10 mouse cellular contexts compared by ENCODE assay signal in genomic region chr8:123135406-123135805, GRCm38 (mm10). TPM values are rescaled to one million over a fixed set of nuclear protein-coding genes. Genes with fewer than 3 reads are reported as not detected.
DNase-seq lines count a peak whose midpoint lies in the region; ATAC-seq and TF ChIP-seq lines count a peak whose summit lies in the region.
"Had no signal": no experiment of that assay in that cellular context is flagged by ENCODE, and none has a peak within 500 bp of the region (broad histone marks: within the 10 kb centered on the region; RNA-seq: fewer than 3 reads in every experiment).

No protein-coding gene starts in this region.

- no peak overlapping the region for H3K4me2 ChIP-seq in lung, postnatal 0 days (replicated peaks; ENCODE audit: low read depth, low read length)
- H3K4me2 ChIP-seq in hindbrain, postnatal 0 days (ENCODE audit: low read depth, low read length) = peak overlapping the region; percentile 8; the same call in 1 of the 2 replicates
- no peak overlapping the region for H3K4me2 ChIP-seq in stomach, embryonic 14.5 days (replicated peaks; ENCODE audit: low read depth, low read length)
- H3K4me2 ChIP-seq: embryonic facial prominence, embryonic 12.5 days had no signal

- no peak overlapping the region for H3K9ac ChIP-seq in lung, postnatal 0 days (replicated peaks; ENCODE audit: low read depth)
- H3K9ac ChIP-seq in hindbrain, postnatal 0 days (replicated peaks; ENCODE audit: low read length) = 0 out of 2 replicates have a peak overlapping the region, but pooled peaks have one; percentile 2
- no peak overlapping the region for H3K9ac ChIP-seq in stomach, embryonic 14.5 days (replicated peaks; ENCODE audit: low read depth, low read length)
- H3K9ac ChIP-seq: embryonic facial prominence, embryonic 12.5 days had no signal

- peak; percentile 51 for DNase-seq in adrenal gland, postnatal 10 days
- no peak for DNase-seq in adrenal gland, adult 8-10 months
- DNase-seq in lung, postnatal 0 days (ENCODE audit: low spot score) = peak; percentile 33
- no peak for DNase-seq in lung, postnatal 10 days
- peak; percentile 80 for DNase-seq in hindbrain, postnatal 0 days (ENCODE audit: low spot score)
- no peak for DNase-seq in lung, postnatal 25 days (ENCODE audit: low spot score)
- no peak for DNase-seq in right cerebral cortex, postnatal 14 days
- DNase-seq: thymus, adult 18-20 months had no signal

- H3K27ac ChIP-seq in lung, postnatal 0 days (ENCODE audit: low read length) = no peak overlapping the region
- H3K27ac ChIP-seq in hindbrain, postnatal 0 days = peak overlapping the region; percentile 68
- H3K27ac ChIP-seq in stomach, embryonic 14.5 days (ENCODE audit: low read length) = peak overlapping the region; percentile 24; the same call in 1 of the 2 replicates
- H3K27ac ChIP-seq: embryonic facial prominence, embryonic 12.5 days had no signal

- TF ChIP-seq EP300 in lung, postnatal 0 days (IDR thresholded peaks at IDR 0.05) = no peak

- no peaks in the 10 kb centered on the region for H3K4me1 ChIP-seq in lung, postnatal 0 days (ENCODE audit: insufficient read depth, low read depth, low read length)
- peaks cover 23% of the 10 kb centered on the region; the same call in 1 of the 2 replicates for H3K4me1 ChIP-seq in hindbrain, postnatal 0 days (ENCODE audit: insufficient read depth, low read length)
- peaks cover 29% of the 10 kb centered on the region for H3K4me1 ChIP-seq in stomach, embryonic 14.5 days (ENCODE audit: control insufficient read depth, insufficient read depth, low read length)

- TF ChIP-seq CTCF in lung, postnatal 0 days (IDR thresholded peaks at IDR 0.05) = no peak
- no peak for TF ChIP-seq CTCF in hindbrain, postnatal 0 days (IDR thresholded peaks at IDR 0.05; ENCODE audit: low read depth)

- H3K27me3 ChIP-seq in lung, postnatal 0 days (replicated peaks; ENCODE audit: insufficient read depth, low read length) = no peaks in the 10 kb centered on the region
- no peaks in the 10 kb centered on the region for H3K27me3 ChIP-seq in hindbrain, postnatal 0 days (ENCODE audit: insufficient read depth, low read length)
- no peaks in the 10 kb centered on the region for H3K27me3 ChIP-seq in stomach, embryonic 14.5 days (ENCODE audit: control insufficient read depth, insufficient read depth, low read length)
- H3K27me3 ChIP-seq: embryonic facial prominence, embryonic 12.5 days had no signal

- no peak for ATAC-seq in lung, postnatal 0 days
- ATAC-seq in hindbrain, postnatal 0 days = peak; percentile 70
- no peak for ATAC-seq in stomach, embryonic 14.5 days (ENCODE audit: insufficient number of reproducible peaks, insufficient read depth, low FRiP score, low read depth)

- 23% methylated on average over 7 of the region's 7 CpGs for WGBS in lung, postnatal 0 days
- 6% methylated on average over 7 of the region's 7 CpGs for WGBS in hindbrain, postnatal 0 days
- 18% methylated on average over 7 of the region's 7 CpGs for WGBS in stomach, embryonic 14.5 days

- no peak overlapping the region for H3K4me3 ChIP-seq in lung, postnatal 0 days (ENCODE audit: low read depth, low read length)
- no peak overlapping the region for H3K4me3 ChIP-seq in hindbrain, postnatal 0 days (ENCODE audit: low read length)
- H3K4me3 ChIP-seq in stomach, embryonic 14.5 days (ENCODE audit: low read depth, low read length) = no peak overlapping the region
- H3K4me3 ChIP-seq: embryonic facial prominence, embryonic 12.5 days had no signal

- no peaks in the 10 kb centered on the region for H3K36me3 ChIP-seq in lung, postnatal 0 days (ENCODE audit: insufficient read depth, low read length)
- H3K36me3 ChIP-seq in hindbrain, postnatal 0 days (ENCODE audit: insufficient read depth, low read length) = no peaks in the 10 kb centered on the region
- no peaks in the 10 kb centered on the region for H3K36me3 ChIP-seq in stomach, embryonic 14.5 days (ENCODE audit: control insufficient read depth, insufficient read depth, low read length)
- H3K36me3 ChIP-seq: embryonic facial prominence, embryonic 12.5 days had no signal

- H3K9me3 ChIP-seq in lung, postnatal 0 days (ENCODE audit: low read length) = no peaks in the 10 kb centered on the region
- H3K9me3 ChIP-seq in hindbrain, postnatal 0 days (ENCODE audit: low read length) = no peaks in the 10 kb centered on the region
- H3K9me3 ChIP-seq in stomach, embryonic 14.5 days (ENCODE audit: control insufficient read depth, low read depth, low read length) = 0 out of 2 replicates have a peak, but pooled peaks cover 3% of the 10 kb centered on the region
- H3K9me3 ChIP-seq: embryonic facial prominence, embryonic 12.5 days had no signal

RNA-seq across cellular contexts. Expression of gene Cpne7, which starts 18.2 kb away (rescaled TPM):
- total RNA-seq in adrenal gland, postnatal 10 days (2021) = 1 to 10 TPM; 4.9 to 5.1 TPM
- total RNA-seq in adrenal gland, adult 8-10 months (2022) = 1 to 10 TPM; 7.7 to 9.7 (median 8.8) TPM
- 0.94 and 1.3 TPM in 2 replicates for polyA plus RNA-seq in lung, postnatal 0 days (2015; fragmentation: Nextera tagmentation; extraction: Ambion mirVana)
- 16.5 and 21.2 TPM in 2 replicates for total RNA-seq in hindbrain, postnatal 0 days (2014; rRNA removed)
- polyA plus RNA-seq in hindbrain, postnatal 0 days (2015; fragmentation: Nextera tagmentation; extraction: Ambion mirVana) = 11.9 and 13.4 TPM in 2 replicates
- 0.56 and 1.2 TPM in 2 replicates for polyA plus RNA-seq in stomach, embryonic 14.5 days (2014; fragmentation: Nextera tagmentation; extraction: Ambion mirVana)

RNA-seq across cellular contexts. Expression of gene Sult5a1, which starts 22.7 kb away (rescaled TPM):
- 10 to 100 TPM in 1 of 2 experiments, 1 to 10 TPM in 1; 9.0 to 10.3 TPM for total RNA-seq in adrenal gland, postnatal 10 days (2021)
- 10 to 100 TPM in 2 of 4 experiments, 1 to 10 TPM in 2; 6.5 to 17.8 (median 10.3) TPM for total RNA-seq in adrenal gland, adult 8-10 months (2022)
- 18.3 TPM in 2 replicates for polyA plus RNA-seq in lung, postnatal 0 days (2015; fragmentation: Nextera tagmentation; extraction: Ambion mirVana)
- total RNA-seq in hindbrain, postnatal 0 days (2014; rRNA removed) = 2.9 and 3.7 TPM in 2 replicates
- 2.7 and 2.9 TPM in 2 replicates for polyA plus RNA-seq in hindbrain, postnatal 0 days (2015; fragmentation: Nextera tagmentation; extraction: Ambion mirVana)
- 20.4 and 23.9 TPM in 2 replicates for polyA plus RNA-seq in stomach, embryonic 14.5 days (2014; fragmentation: Nextera tagmentation; extraction: Ambion mirVana)

RNA-seq across cellular contexts. Expression of gene Rpl13, which starts 33.3 kb away (rescaled TPM):
- total RNA-seq in adrenal gland, postnatal 10 days (2021) = 100 to 1,000 TPM; 682 to 692 TPM
- 100 to 1,000 TPM; 669 to 739 (median 714) TPM for total RNA-seq in adrenal gland, adult 8-10 months (2022)
- polyA plus RNA-seq in lung, postnatal 0 days (2015; fragmentation: Nextera tagmentation; extraction: Ambion mirVana) = 1,019 and 1,086 TPM in 2 replicates
- total RNA-seq in hindbrain, postnatal 0 days (2014; rRNA removed) = 2,723 and 2,758 TPM in 2 replicates
- 808 and 861 TPM in 2 replicates for polyA plus RNA-seq in hindbrain, postnatal 0 days (2015; fragmentation: Nextera tagmentation; extraction: Ambion mirVana)
- 1,772 and 1,775 TPM in 2 replicates for polyA plus RNA-seq in stomach, embryonic 14.5 days (2014; fragmentation: Nextera tagmentation; extraction: Ambion mirVana)

RNA-seq across cellular contexts. Expression of gene Dpep1, which starts 50.6 kb away (rescaled TPM):
- 10 to 100 TPM; 19.1 to 33.3 TPM for total RNA-seq in adrenal gland, postnatal 10 days (2021)
- total RNA-seq in adrenal gland, adult 8-10 months (2022) = 10 to 100 TPM; 40.8 to 52.6 (median 41.6) TPM
- 98.1 and 104 TPM in 2 replicates for polyA plus RNA-seq in lung, postnatal 0 days (2015; fragmentation: Nextera tagmentation; extraction: Ambion mirVana)
- total RNA-seq in hindbrain, postnatal 0 days (2014; rRNA removed) = 1.2 and 1.8 TPM in 2 replicates
- 0.84 and 1.0 TPM in 2 replicates for polyA plus RNA-seq in hindbrain, postnatal 0 days (2015; fragmentation: Nextera tagmentation; extraction: Ambion mirVana)
- 1.1 and 1.7 TPM in 2 replicates for polyA plus RNA-seq in stomach, embryonic 14.5 days (2014; fragmentation: Nextera tagmentation; extraction: Ambion mirVana)

Comparison
In these comparisons a context has a peak if more than half of its experiments do, and no peak if none do; other contexts are left out.
1. DNase-seq: peak in adrenal gland, postnatal 10 days (single experiment), lung, postnatal 0 days (single experiment) and hindbrain, postnatal 0 days (single experiment); none in adrenal gland, adult 8-10 months (single experiment), lung, postnatal 10 days (single experiment), lung, postnatal 25 days (single experiment) and right cerebral cortex, postnatal 14 days (single experiment).